Mouse (Mus musculus): ENCODE measurements around the gene Wap.

DNA sequence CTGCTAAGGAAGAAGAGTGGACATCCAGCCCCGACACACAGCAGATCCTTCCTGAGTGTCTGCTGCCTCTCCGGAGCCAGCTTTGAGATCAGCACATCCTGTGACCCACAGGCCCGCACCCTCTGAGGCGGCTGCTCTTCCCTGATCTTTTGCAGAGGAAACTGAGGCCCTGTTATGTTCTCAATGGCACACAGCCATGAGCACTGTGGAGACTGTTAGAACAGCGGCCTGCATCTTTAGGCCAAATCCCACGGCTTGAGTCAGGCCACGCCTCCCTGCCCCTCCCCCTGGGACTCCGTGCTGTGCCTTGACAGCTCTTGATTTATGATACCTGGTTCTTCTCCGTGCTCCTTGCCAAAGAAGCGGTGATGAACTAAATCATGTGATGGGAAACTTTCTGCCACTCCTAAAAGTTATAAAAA is 42.0 kb upstream of the Wap start:
- TF ChIP-seq POLR2A (IDR thresholded peaks at IDR 0.05; ENCODE audit: insufficient read depth, low read depth, low read length) (0 out of 2 replicates have a peak, but pooled peaks have one; percentile 21), CTCF (IDR thresholded peaks at IDR 0.05) (no peak), EP300 (IDR thresholded peaks at IDR 0.05; ENCODE audit: insufficient read depth, low read depth, low read length) (0 out of 2 replicates have a peak, but pooled peaks have one; percentile 30)

Data from heart, adult 2 months (tissue).